Mouse (Mus musculus) E14TG2a.4 (cell line): ENCODE measurements at regions not wholly inside any gene's neighbourhood (a gene's known extent, or its start where the extent isn't known, plus 50 kb on each side); places are given as distances from the start of the nearest gene placed in this dataset.

Experiments used
- H3K27me3 ChIP-seq: 2 replicates; pipeline ENCODE4 v1.6.1; 2014; ENCODE audit warnings: low read length, control low read depth; ENCODE audit not compliant: insufficient read depth
- H3K36me3 ChIP-seq: 2 replicates; pipeline ENCODE4 v1.6.1; 2014; ENCODE audit warnings: low read length, control low read depth; ENCODE audit not compliant: insufficient read depth
- H3K4me1 ChIP-seq: replicated peaks from 2 replicates; pipeline ENCODE4 v1.6.1; 2014; ENCODE audit warnings: low read depth, low read length, control low read depth
- H3K4me3 ChIP-seq: replicated peaks from 2 replicates; pipeline ENCODE4 v1.5.1; 2014; ENCODE audit warnings: mild to moderate bottlenecking, low read length
- H3K9me3 ChIP-seq: 2 replicates; pipeline ENCODE4 v1.6.1; 2014; ENCODE audit warnings: low read length, control low read depth
- CTCF ChIP-seq: conservative IDR thresholded peaks from 2 replicates; pipeline ENCODE4 v1.5.1; 2014; ENCODE audit warnings: low read length
- NANOG ChIP-seq: IDR thresholded peaks from 2 replicates; pipeline ENCODE4 v1.6.1; 2014; ENCODE audit warnings: borderline replicate concordance, low read length, mixed read lengths
- POU5F1 ChIP-seq: IDR thresholded peaks from 2 replicates; pipeline ENCODE4 v1.6.1; 2014; ENCODE audit warnings: low read length, borderline replicate concordance

GRCm38 (mm10) chr13:111344981-111345380 lies 90.2 kb downstream of the Actbl2 start:
- H3K9me3 ChIP-seq = no peaks in the 10 kb centered on the region
- H3K4me3 ChIP-seq = no peak overlapping the region
- no peaks in the 10 kb centered on the region for H3K27me3 ChIP-seq
- H3K4me1 ChIP-seq = no peaks in the 10 kb centered on the region
- H3K36me3 ChIP-seq = no peaks in the 10 kb centered on the region
- no peak for TF ChIP-seq POU5F1

GRCm38 (mm10) chr13:111345486-111346440 lies 91.0 kb downstream of the Actbl2 start:
- Histone ChIP-seq H3K36me3 (no peaks in the 10 kb centered on the region), H3K4me1 (no peaks in the 10 kb centered on the region), H3K9me3 (no peaks in the 10 kb centered on the region), H3K27me3 (no peaks in the 10 kb centered on the region), H3K4me3 (no peak overlapping the region)
- TF ChIP-seq POU5F1 (no peak), CTCF (no peak), NANOG (no peak)

- Histone ChIP-seq H3K4me3 (no peak overlapping the region), H3K4me1 (no peaks in the 10 kb centered on the region), H3K36me3 (no peaks in the 10 kb centered on the region), H3K9me3 (no peaks in the 10 kb centered on the region), H3K27me3 (no peaks in the 10 kb centered on the region)
- TF ChIP-seq NANOG = no peak
- TF ChIP-seq POU5F1 = no peak
- no peak for TF ChIP-seq CTCF
These were observed 102.0 kb downstream of the Actbl2 start for GRCm38 (mm10) chr13:111356520-111357456.

GRCm38 (mm10) chr13:111361456-111361855 lies 106.6 kb downstream of the Actbl2 start:
- no peaks in the 10 kb centered on the region for H3K27me3 ChIP-seq
- no peak overlapping the region for H3K4me3 ChIP-seq
- no peaks in the 10 kb centered on the region for H3K36me3 ChIP-seq
- no peaks in the 10 kb centered on the region for H3K9me3 ChIP-seq
- TF ChIP-seq CTCF (no peak), NANOG (no peak), POU5F1 (no peak)
- no peaks in the 10 kb centered on the region for H3K4me1 ChIP-seq

- Histone ChIP-seq H3K4me3 (no peak overlapping the region), H3K36me3 (no peaks in the 10 kb centered on the region), H3K9me3 (no peaks in the 10 kb centered on the region), H3K27me3 (no peaks in the 10 kb centered on the region), H3K4me1 (no peaks in the 10 kb centered on the region)
- TF ChIP-seq CTCF (no peak), NANOG (no peak), POU5F1 (no peak)
These were observed 108.4 kb downstream of the Actbl2 start for GRCm38 (mm10) chr13:111363176-111363739.

- H3K9me3 ChIP-seq = no peaks in the 10 kb centered on the region
- no peaks in the 10 kb centered on the region for H3K4me1 ChIP-seq
- H3K36me3 ChIP-seq = no peaks in the 10 kb centered on the region
- TF ChIP-seq POU5F1 = no peak
- no peak for TF ChIP-seq NANOG
- no peak for TF ChIP-seq CTCF
- no peak overlapping the region for H3K4me3 ChIP-seq
- no peaks in the 10 kb centered on the region; the same call in 1 of the 2 replicates for H3K27me3 ChIP-seq
These were observed 112.1 kb downstream of the Actbl2 start for GRCm38 (mm10) chr13:111366871-111367270.

- Histone ChIP-seq H3K9me3 (no peaks in the 10 kb centered on the region), H3K36me3 (no peaks in the 10 kb centered on the region), H3K4me1 (no peaks in the 10 kb centered on the region), H3K4me3 (no peak overlapping the region), H3K27me3 (no peaks in the 10 kb centered on the region; the same call in 1 of the 2 replicates)
- TF ChIP-seq CTCF = no peak
- no peak for TF ChIP-seq POU5F1
- TF ChIP-seq NANOG = no peak
These were observed 112.8 kb downstream of the Actbl2 start for GRCm38 (mm10) chr13:111367620-111368019.

GRCm38 (mm10) chr13:111369916-111370315 lies 115.1 kb downstream of the Actbl2 start:
- TF ChIP-seq CTCF (no peak), NANOG (no peak), POU5F1 (no peak)
- Histone ChIP-seq H3K4me1 (peaks cover 13% of the 10 kb centered on the region), H3K9me3 (no peaks in the 10 kb centered on the region), H3K4me3 (no peak overlapping the region), H3K27me3 (no peaks in the 10 kb centered on the region; the same call in 1 of the 2 replicates), H3K36me3 (no peaks in the 10 kb centered on the region)
